In genomic region chr11:102310768-102311695, GRCm38 (mm10) we compare ENCODE assay signal across 10 mouse cellular contexts. TPM values are rescaled to one million over a fixed set of nuclear protein-coding genes. Genes with fewer than 3 reads are reported as not detected.
DNase-seq lines count a peak whose midpoint lies in the region; ATAC-seq and TF ChIP-seq lines count a peak whose summit lies in the region.
"Had no signal": no experiment of that assay in that cellular context is flagged by ENCODE, and none has a peak within 500 bp of the region (broad histone marks: within the 10 kb centered on the region; RNA-seq: fewer than 3 reads in every experiment).

No protein-coding gene starts in this region.

- no peak for TF ChIP-seq EP300 in liver, embryonic 14.5 days (IDR thresholded peaks at IDR 0.05; ENCODE audit: low read depth)

- no peak overlapping the region for H3K27ac ChIP-seq in embryonic facial prominence, embryonic 12.5 days
- no peak overlapping the region for H3K27ac ChIP-seq in liver, embryonic 14.5 days
- H3K27ac ChIP-seq: heart, embryonic 15.5 days; macrophage had no signal

- peak; percentile 55 for DNase-seq in adrenal gland, postnatal 14 days
- DNase-seq in adrenal gland, adult 18-20 months (ENCODE audit: low spot score in 2 of 2): no peak
- peak; percentile 15 for DNase-seq in layer of hippocampus, adult 11-12 months (ENCODE audit: low spot score)
- DNase-seq in layer of hippocampus, postnatal 10 days (ENCODE audit: low spot score in 2 of 2): no peak
- DNase-seq in liver, embryonic 14.5 days (ENCODE audit: low read depth in 3 of 3, low spot score in 3 of 3): no peak
- no peak for DNase-seq in urinary bladder, adult 18-20 months (ENCODE audit: low spot score in 2 of 2)
- DNase-seq in gastrocnemius, postnatal 25 days: no peak

- no peak for TF ChIP-seq CTCF in liver, embryonic 14.5 days (IDR thresholded peaks at IDR 0.05; ENCODE audit: low read depth)

- no peak for ATAC-seq in embryonic facial prominence, embryonic 12.5 days (ENCODE audit: insufficient number of reproducible peaks, insufficient read depth, low FRiP score, low TSS enrichment)
- no peak for ATAC-seq in liver, embryonic 14.5 days (ENCODE audit: insufficient read depth)

- H3K4me3 ChIP-seq in embryonic facial prominence, embryonic 12.5 days: no peak overlapping the region
- H3K4me3 ChIP-seq in liver, embryonic 14.5 days (ENCODE audit: insufficient read depth in 1 of 2, low read depth in 2 of 2, low read length in 2 of 2): no peak overlapping the region
- H3K4me3 ChIP-seq: heart, embryonic 15.5 days had no signal

- H3K27me3 ChIP-seq in embryonic facial prominence, embryonic 12.5 days: no peaks in the 10 kb centered on the region
- H3K27me3 ChIP-seq in liver, embryonic 14.5 days (ENCODE audit: control insufficient read depth, insufficient read depth, low read length): no peaks in the 10 kb centered on the region
- H3K27me3 ChIP-seq: heart, embryonic 15.5 days had no signal

- WGBS in embryonic facial prominence, embryonic 12.5 days: 36% methylated on average over 38 of the region's 38 CpGs
- WGBS in liver, embryonic 14.5 days (ENCODE audit: insufficient replicate concordance): 53% methylated on average over 38 of the region's 38 CpGs

- 0 out of 2 replicates have a peak overlapping the region, but pooled peaks have one; percentile 10 for H3K4me2 ChIP-seq in embryonic facial prominence, embryonic 12.5 days (replicated peaks)
- peak overlapping the region; percentile 84 for H3K4me2 ChIP-seq in liver, embryonic 14.5 days (ENCODE audit: low read depth)
- H3K4me2 ChIP-seq: heart, embryonic 15.5 days had no signal

- peaks cover 68% of the 10 kb centered on the region for H3K36me3 ChIP-seq in embryonic facial prominence, embryonic 12.5 days
- H3K36me3 ChIP-seq in liver, embryonic 14.5 days (replicated peaks; ENCODE audit: control insufficient read depth, insufficient read depth, low read depth): peaks cover 76% of the 10 kb centered on the region

- H3K4me1 ChIP-seq in embryonic facial prominence, embryonic 12.5 days: peaks cover 35% of the 10 kb centered on the region
- peaks cover 18 to 21% of the 10 kb centered on the region in 2 experiments for H3K4me1 ChIP-seq in liver, embryonic 14.5 days (replicated peaks; ENCODE audit: control insufficient read depth in 2 of 2, insufficient read depth in 2 of 2, low read length in 1 of 2)

- H3K9ac ChIP-seq in embryonic facial prominence, embryonic 12.5 days: peak overlapping the region; percentile 15; the same call in 1 of the 2 replicates
- H3K9ac ChIP-seq in liver, embryonic 14.5 days (replicated peaks): no peak overlapping the region
- H3K9ac ChIP-seq: heart, embryonic 15.5 days had no signal

- no peaks in the 10 kb centered on the region for H3K9me3 ChIP-seq in embryonic facial prominence, embryonic 12.5 days
- H3K9me3 ChIP-seq in liver, embryonic 14.5 days (ENCODE audit: control insufficient read depth, low read length): no peaks in the 10 kb centered on the region
- H3K9me3 ChIP-seq: heart, embryonic 15.5 days had no signal

RNA-seq across cellular contexts. Expression of gene Ubtf, which starts 8.5 kb away (rescaled TPM):
- total RNA-seq in adrenal gland, postnatal 14 days (2021): 102 and 106 TPM in 2 replicates
- total RNA-seq in adrenal gland, adult 18-20 months (2021): 100 to 1,000 TPM in 1 of 2 experiments, 10 to 100 TPM in 1; 93.7 to 117 TPM
- total RNA-seq in layer of hippocampus, postnatal 10 days (2021): 100 to 1,000 TPM; 112 to 125 TPM
- polyA plus RNA-seq in embryonic facial prominence, embryonic 12.5 days (2016; fragmentation: Nextera tagmentation; extraction: Ambion mirVana): 103 and 114 TPM in 2 replicates
- 19.9 and 34.7 TPM in 2 replicates for polyA plus RNA-seq in liver, embryonic 14.5 days (2012; rRNA removed)
- polyA plus RNA-seq in liver, embryonic 14.5 days (2014; fragmentation: Nextera tagmentation; extraction: Ambion mirVana): 42.5 and 48.8 TPM in 2 replicates
- 10 to 100 TPM; 36.6 to 37.8 TPM for total RNA-seq in gastrocnemius, postnatal 25 days (2021)

RNA-seq across cellular contexts. Expression of gene Atxn7l3, which starts 14.6 kb away (rescaled TPM):
- 47.9 and 53.4 TPM in 2 replicates for total RNA-seq in adrenal gland, postnatal 14 days (2021)
- 10 to 100 TPM; 44.3 to 53.4 TPM for total RNA-seq in adrenal gland, adult 18-20 months (2021)
- total RNA-seq in layer of hippocampus, postnatal 10 days (2021): 100 to 1,000 TPM; 146 to 150 TPM
- polyA plus RNA-seq in embryonic facial prominence, embryonic 12.5 days (2016; fragmentation: Nextera tagmentation; extraction: Ambion mirVana): 25.0 and 26.1 TPM in 2 replicates
- polyA plus RNA-seq in liver, embryonic 14.5 days (2012; rRNA removed): 11.0 and 11.6 TPM in 2 replicates
- 3.6 and 4.7 TPM in 2 replicates for polyA plus RNA-seq in liver, embryonic 14.5 days (2014; fragmentation: Nextera tagmentation; extraction: Ambion mirVana)
- total RNA-seq in gastrocnemius, postnatal 25 days (2021): 10 to 100 TPM; 12.4 to 13.1 TPM

RNA-seq across cellular contexts. Expression of gene Tmub2, which starts 26.3 kb away (rescaled TPM):
- total RNA-seq in adrenal gland, postnatal 14 days (2021): 40.1 and 40.4 TPM in 2 replicates
- 10 to 100 TPM; 43.3 to 55.3 TPM for total RNA-seq in adrenal gland, adult 18-20 months (2021)
- 10 to 100 TPM; 55.2 to 60.4 TPM for total RNA-seq in layer of hippocampus, postnatal 10 days (2021)
- 48.9 and 53.6 TPM in 2 replicates for polyA plus RNA-seq in embryonic facial prominence, embryonic 12.5 days (2016; fragmentation: Nextera tagmentation; extraction: Ambion mirVana)
- polyA plus RNA-seq in liver, embryonic 14.5 days (2012; rRNA removed): 19.1 and 19.8 TPM in 2 replicates
- polyA plus RNA-seq in liver, embryonic 14.5 days (2014; fragmentation: Nextera tagmentation; extraction: Ambion mirVana): 19.3 and 24.7 TPM in 2 replicates
- 10 to 100 TPM; 11.5 to 14.6 TPM for total RNA-seq in gastrocnemius, postnatal 25 days (2021)

RNA-seq across cellular contexts. Expression of gene Asb16, which starts 42.5 kb away (rescaled TPM):
- total RNA-seq in adrenal gland, postnatal 14 days (2021): 0.11 and 0.19 TPM in 2 replicates
- under 1 TPM; 0.30 to 0.61 TPM for total RNA-seq in adrenal gland, adult 18-20 months (2021)
- total RNA-seq in layer of hippocampus, postnatal 10 days (2021): under 1 TPM; 0.64 to 0.76 TPM
- 0.10 and 0.18 TPM in 2 replicates for polyA plus RNA-seq in embryonic facial prominence, embryonic 12.5 days (2016; fragmentation: Nextera tagmentation; extraction: Ambion mirVana)
- polyA plus RNA-seq in liver, embryonic 14.5 days (2012; rRNA removed): 0.39 and 0.44 TPM in 2 replicates
- polyA plus RNA-seq in liver, embryonic 14.5 days (2014; fragmentation: Nextera tagmentation; extraction: Ambion mirVana): 0.05 and 0.08 TPM in 2 replicates
- 10 to 100 TPM; 70.0 to 71.3 TPM for total RNA-seq in gastrocnemius, postnatal 25 days (2021)
- polyA plus RNA-seq: macrophage had no signal

RNA-seq across cellular contexts. Expression of gene Slc4a1, which starts 55.0 kb away (rescaled TPM):
- 17.5 and 72.4 TPM in 2 replicates for total RNA-seq in adrenal gland, postnatal 14 days (2021)
- under 1 TPM; 0.23 to 0.80 TPM for total RNA-seq in adrenal gland, adult 18-20 months (2021)
- total RNA-seq in layer of hippocampus, postnatal 10 days (2021): under 1 TPM; 0.32 to 0.54 TPM
- polyA plus RNA-seq in embryonic facial prominence, embryonic 12.5 days (2016; fragmentation: Nextera tagmentation; extraction: Ambion mirVana): 24.5 and 26.4 TPM in 2 replicates
- 570 and 632 TPM in 2 replicates for polyA plus RNA-seq in liver, embryonic 14.5 days (2012; rRNA removed)
- 606 and 703 TPM in 2 replicates for polyA plus RNA-seq in liver, embryonic 14.5 days (2014; fragmentation: Nextera tagmentation; extraction: Ambion mirVana)
- under 1 TPM; 0.08 to 0.56 TPM for total RNA-seq in gastrocnemius, postnatal 25 days (2021)
- polyA plus RNA-seq: macrophage had no signal

Comparison
In these comparisons a context has a peak if more than half of its experiments do, and no peak if none do; other contexts are left out.
1. DNase-seq: peak in adrenal gland, postnatal 14 days (single experiment) and layer of hippocampus, adult 11-12 months (single experiment); none in adrenal gland, adult 18-20 months (0 of 2), layer of hippocampus, postnatal 10 days (0 of 2), liver, embryonic 14.5 days (0 of 3), urinary bladder, adult 18-20 months (0 of 2) and gastrocnemius, postnatal 25 days (single experiment).